Mouse (Mus musculus): Measurements from ENCODE around the gene Gm17267. TPM values are rescaled to one million over a fixed set of nuclear protein-coding genes. Genes with fewer than 3 reads are reported as not detected.
"Not testable (repeated sequence)": the region's sequence is repeated elsewhere in the genome, so short reads cannot be mapped to it uniquely, and the experiment has no call there.

Gene Gm17267
- not detected in 2 replicates for polyA plus RNA-seq (2012; rRNA removed)

DNA sequence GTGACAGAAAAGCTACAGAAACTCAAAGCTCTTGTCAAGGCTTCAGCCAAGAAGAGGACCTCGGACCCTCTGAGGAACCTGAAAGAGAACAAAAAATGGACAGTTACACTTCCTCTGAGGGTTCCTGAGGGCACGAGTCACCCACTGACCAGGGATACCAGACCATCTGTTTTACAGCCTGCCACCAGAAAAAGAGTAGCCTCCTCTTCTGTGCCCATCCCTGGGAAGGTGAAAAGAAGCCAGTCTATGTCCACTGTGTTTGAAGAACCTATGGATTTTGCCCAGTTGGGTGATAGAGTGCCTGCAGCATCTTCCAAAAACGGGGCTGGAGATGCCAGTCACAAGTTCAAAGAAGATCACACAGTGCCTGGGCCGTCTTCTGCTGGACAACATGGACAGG, at the start of gene Gm17267:
Gene Gm17267, plus strand, starts transcription at position 301 of the 400 bp plus-strand sequence.
- DNase-seq (ENCODE audit: low read depth in 1 of 2, low spot score in 2 of 2); H3K4me3 ChIP-seq (ENCODE audit: extremely low read depth, insufficient read depth, insufficient read length); H3K36me3 ChIP-seq (ENCODE audit: control insufficient read depth, insufficient read depth, low read length); H3K27me3 ChIP-seq (ENCODE audit: control insufficient read depth, insufficient read depth, low read length); H3K27ac ChIP-seq (ENCODE audit: insufficient read depth, low read length); H3K4me1 ChIP-seq (ENCODE audit: control insufficient read depth, insufficient read depth, insufficient read length): not testable (repeated sequence)
- no CpG with 5 or more reads among the region's 4 CpGs for WGBS
